Mouse (Mus musculus): ENCODE results near the gene Pctp. TPM values are rescaled to one million over a fixed set of nuclear protein-coding genes. Genes with fewer than 3 reads are reported as not detected.

Gene Pctp
- polyA plus RNA-seq, 1 experiment from 2014 or later = 6.3 TPM

GRCm38 (mm10) chr11:90029354-90029753 is 26.7 kb upstream of the Pctp start:
- WGBS = 33% methylated on average over 10 of the region's 10 CpGs
- Histone ChIP-seq H3K9me3 (ENCODE audit: control insufficient read depth, low read length) (no peaks in the 10 kb centered on the region), H3K4me2 (ENCODE audit: low read length) (peak overlapping the region; percentile 66), H3K27ac (replicated peaks in 1 of 2; ENCODE audit: control insufficient read depth in 1 of 2, insufficient read depth in 1 of 2, low read depth in 2 of 2, low read length in 2 of 2) (no peak overlapping the region), H3K36me3 (ENCODE audit: control insufficient read depth, insufficient read depth, low read length) (no peaks in the 10 kb centered on the region), H3K4me3 (ENCODE audit: control insufficient read depth in 1 of 2, insufficient read depth in 1 of 2, low read depth in 1 of 2, low read length in 2 of 2) (peak overlapping the region; percentile 10 to 36), H3K9ac (ENCODE audit: low read length) (peak overlapping the region; percentile 21; the same call in 1 of the 2 replicates), H3K4me1 (ENCODE audit: control insufficient read depth in 2 of 2, insufficient read depth in 2 of 2, low read length in 2 of 2) (peaks cover 8 to 25% of the 10 kb centered on the region in 2 experiments), H3K27me3 (ENCODE audit: control insufficient read depth, insufficient read depth, low read length) (peaks cover 20% of the 10 kb centered on the region)
- ATAC-seq (ENCODE audit: insufficient number of reproducible peaks, insufficient read depth, low FRiP score, low read depth) = no peak

DNA sequence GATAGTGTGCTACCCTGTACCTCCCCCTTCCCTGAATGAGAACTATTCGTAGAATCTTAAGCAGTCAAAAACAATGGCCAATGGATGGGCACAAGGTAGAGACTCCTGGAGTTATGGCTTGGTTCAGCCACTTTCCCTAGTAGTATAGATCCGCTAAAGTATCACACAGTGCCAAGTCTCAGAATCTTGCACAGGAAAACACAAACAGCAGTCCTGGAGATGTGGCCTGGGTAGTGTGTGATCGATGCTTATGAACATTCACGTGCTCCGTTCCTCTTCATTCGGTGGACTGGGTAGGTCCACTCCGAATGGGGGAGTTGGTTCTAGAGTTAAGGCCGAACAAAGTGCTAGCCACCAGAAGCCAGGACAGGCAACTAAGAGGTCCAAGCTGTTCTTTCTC is 26.1 kb upstream of the Pctp start:
- no peaks in the 10 kb centered on the region for H3K36me3 ChIP-seq (ENCODE audit: control insufficient read depth, insufficient read depth, low read length)
- H3K4me1 ChIP-seq (ENCODE audit: control insufficient read depth in 2 of 2, insufficient read depth in 2 of 2, low read length in 2 of 2) = peaks cover 8 to 25% of the 10 kb centered on the region in 2 experiments
- H3K4me2 ChIP-seq (ENCODE audit: low read length) = no peak overlapping the region; the same call in 1 of the 2 replicates
- peaks cover 20% of the 10 kb centered on the region for H3K27me3 ChIP-seq (ENCODE audit: control insufficient read depth, insufficient read depth, low read length)
- H3K27ac ChIP-seq (replicated peaks in 1 of 2; ENCODE audit: control insufficient read depth in 1 of 2, insufficient read depth in 1 of 2, low read depth in 2 of 2, low read length in 2 of 2) = no peak overlapping the region
- 87% methylated on average over 8 of the region's 8 CpGs for WGBS
- no peak for ATAC-seq (ENCODE audit: insufficient number of reproducible peaks, insufficient read depth, low FRiP score, low read depth)
- no peak overlapping the region for H3K9ac ChIP-seq (ENCODE audit: low read length)
- H3K4me3 ChIP-seq (ENCODE audit: control insufficient read depth in 1 of 2, insufficient read depth in 1 of 2, low read depth in 1 of 2, low read length in 2 of 2) = no peak overlapping the region
- H3K9me3 ChIP-seq (ENCODE audit: control insufficient read depth, low read length) = no peaks in the 10 kb centered on the region

DNA sequence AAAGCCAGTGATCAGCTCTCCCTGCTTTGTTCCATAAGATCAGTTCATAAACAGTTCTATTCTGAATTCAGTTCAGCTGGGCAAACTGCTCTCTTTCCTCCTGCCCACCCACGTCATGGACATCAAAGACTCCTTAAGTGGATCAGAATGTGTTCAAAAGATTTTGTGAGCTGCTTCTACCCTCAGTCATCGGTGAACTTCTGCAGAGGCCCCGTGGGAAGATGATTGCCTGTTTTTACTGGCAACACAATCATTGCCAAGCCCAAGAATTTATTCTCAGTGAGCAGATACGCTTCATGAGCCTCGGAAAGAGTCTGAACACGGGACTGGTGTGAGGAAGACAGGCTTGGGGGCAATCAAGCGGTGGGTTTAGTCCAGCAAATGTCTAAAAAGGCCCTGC is 24.5 kb upstream of the Pctp start:
- no peak for ATAC-seq (ENCODE audit: insufficient number of reproducible peaks, insufficient read depth, low FRiP score, low read depth)
- peaks cover 8 to 16% of the 10 kb centered on the region in 2 experiments for H3K4me1 ChIP-seq (ENCODE audit: control insufficient read depth in 2 of 2, insufficient read depth in 2 of 2, low read length in 2 of 2)
- H3K27me3 ChIP-seq (ENCODE audit: control insufficient read depth, insufficient read depth, low read length) = peaks cover 14% of the 10 kb centered on the region
- H3K4me3 ChIP-seq (ENCODE audit: control insufficient read depth in 1 of 2, insufficient read depth in 1 of 2, low read depth in 1 of 2, low read length in 2 of 2) = no peak overlapping the region
- H3K36me3 ChIP-seq (ENCODE audit: control insufficient read depth, insufficient read depth, low read length) = no peaks in the 10 kb centered on the region
- H3K4me2 ChIP-seq (ENCODE audit: low read length) = no peak overlapping the region
- H3K9me3 ChIP-seq (ENCODE audit: control insufficient read depth, low read length) = no peaks in the 10 kb centered on the region
- no peak overlapping the region for H3K9ac ChIP-seq (ENCODE audit: low read length)
- WGBS = 52% methylated on average over 7 of the region's 7 CpGs
- no peak overlapping the region for H3K27ac ChIP-seq (replicated peaks in 1 of 2; ENCODE audit: control insufficient read depth in 1 of 2, insufficient read depth in 1 of 2, low read depth in 2 of 2, low read length in 2 of 2)

GRCm38 (mm10) chr11:90026802-90027174 is 24.1 kb upstream of the Pctp start:
- Histone ChIP-seq H3K9me3 (ENCODE audit: control insufficient read depth, low read length) (no peaks in the 10 kb centered on the region), H3K27ac (replicated peaks in 1 of 2; ENCODE audit: control insufficient read depth in 1 of 2, insufficient read depth in 1 of 2, low read depth in 2 of 2, low read length in 2 of 2) (no peak overlapping the region), H3K4me3 (ENCODE audit: control insufficient read depth in 1 of 2, insufficient read depth in 1 of 2, low read depth in 1 of 2, low read length in 2 of 2) (no peak overlapping the region), H3K9ac (ENCODE audit: low read length) (no peak overlapping the region), H3K27me3 (ENCODE audit: control insufficient read depth, insufficient read depth, low read length) (peaks cover 10% of the 10 kb centered on the region), H3K4me2 (ENCODE audit: low read length) (no peak overlapping the region), H3K36me3 (ENCODE audit: control insufficient read depth, insufficient read depth, low read length) (no peaks in the 10 kb centered on the region), H3K4me1 (ENCODE audit: control insufficient read depth in 2 of 2, insufficient read depth in 2 of 2, low read length in 2 of 2) (peaks cover 8 to 16% of the 10 kb centered on the region in 2 experiments)
- 84% methylated on average over 5 of the region's 5 CpGs for WGBS
- ATAC-seq (ENCODE audit: insufficient number of reproducible peaks, insufficient read depth, low FRiP score, low read depth) = no peak

GRCm38 (mm10) chr11:90025891-90026801 is 23.5 kb upstream of the Pctp start:
- ATAC-seq (ENCODE audit: insufficient number of reproducible peaks, insufficient read depth, low FRiP score, low read depth) = no peak

GRCm38 (mm10) chr11:90019161-90019560 is 16.5 kb upstream of the Pctp start:
- WGBS = 16% methylated on average over 7 of the region's 7 CpGs
- no peak for ATAC-seq (ENCODE audit: insufficient number of reproducible peaks, insufficient read depth, low FRiP score, low read depth)
- H3K27me3 ChIP-seq (ENCODE audit: control insufficient read depth, insufficient read depth, low read length) = no peaks in the 10 kb centered on the region
- no peak overlapping the region for H3K4me2 ChIP-seq (ENCODE audit: low read length)
- H3K9ac ChIP-seq (ENCODE audit: low read length) = no peak overlapping the region
- no peak overlapping the region for H3K27ac ChIP-seq (replicated peaks in 1 of 2; ENCODE audit: control insufficient read depth in 1 of 2, insufficient read depth in 1 of 2, low read depth in 2 of 2, low read length in 2 of 2)
- no peaks in the 10 kb centered on the region for H3K36me3 ChIP-seq (ENCODE audit: control insufficient read depth, insufficient read depth, low read length)
- H3K4me1 ChIP-seq (ENCODE audit: control insufficient read depth in 2 of 2, insufficient read depth in 2 of 2, low read length in 2 of 2) = no peaks in the 10 kb centered on the region
- no peaks in the 10 kb centered on the region for H3K9me3 ChIP-seq (ENCODE audit: control insufficient read depth, low read length)
- H3K4me3 ChIP-seq (ENCODE audit: control insufficient read depth in 1 of 2, insufficient read depth in 1 of 2, low read depth in 1 of 2, low read length in 2 of 2) = no peak overlapping the region

More at GRCm38 (mm10) chr11:90025891-90026801, 23.5 kb upstream of the Pctp start:
- Histone ChIP-seq H3K4me3 (ENCODE audit: control insufficient read depth in 1 of 2, insufficient read depth in 1 of 2, low read depth in 1 of 2, low read length in 2 of 2) (no peak overlapping the region), H3K27me3 (ENCODE audit: control insufficient read depth, insufficient read depth, low read length) (0 out of 2 replicates have a peak, but pooled peaks cover 4% of the 10 kb centered on the region), H3K9ac (ENCODE audit: low read length) (no peak overlapping the region), H3K36me3 (ENCODE audit: control insufficient read depth, insufficient read depth, low read length) (no peaks in the 10 kb centered on the region), H3K27ac (replicated peaks in 1 of 2; ENCODE audit: control insufficient read depth in 1 of 2, insufficient read depth in 1 of 2, low read depth in 2 of 2, low read length in 2 of 2) (no peak overlapping the region), H3K9me3 (ENCODE audit: control insufficient read depth, low read length) (no peaks in the 10 kb centered on the region), H3K4me2 (ENCODE audit: low read length) (no peak overlapping the region), H3K4me1 (ENCODE audit: control insufficient read depth in 2 of 2, insufficient read depth in 2 of 2, low read length in 2 of 2) (peaks cover 8 to 13% of the 10 kb centered on the region in 2 experiments)
- WGBS = 58% methylated on average over 14 of the region's 14 CpGs

DNA sequence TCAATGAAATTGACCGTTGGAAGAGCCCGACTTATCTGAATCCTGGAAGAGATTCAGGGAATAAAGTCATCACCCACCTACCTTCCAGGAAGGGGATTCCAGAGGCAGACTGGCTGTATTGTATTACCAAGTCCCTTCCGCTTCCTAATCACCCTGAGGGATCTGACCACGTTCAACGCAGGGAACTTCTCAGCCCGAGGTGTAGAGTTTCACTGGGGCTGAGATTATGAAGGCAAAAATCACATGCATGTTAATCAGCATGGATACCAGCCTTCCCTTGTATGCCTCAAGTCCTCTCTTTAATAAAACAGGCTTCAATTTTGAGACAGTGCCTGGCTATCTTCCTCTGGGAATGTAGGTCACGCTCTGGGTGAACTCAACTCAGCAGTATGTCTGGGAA is 12.6 kb upstream of the Pctp start:
- 57% methylated on average over 7 of the region's 7 CpGs for WGBS
- Histone ChIP-seq H3K9ac (ENCODE audit: low read length) (no peak overlapping the region), H3K9me3 (ENCODE audit: control insufficient read depth, low read length) (no peaks in the 10 kb centered on the region), H3K27ac (replicated peaks in 1 of 2; ENCODE audit: control insufficient read depth in 1 of 2, insufficient read depth in 1 of 2, low read depth in 2 of 2, low read length in 2 of 2) (no peak overlapping the region), H3K4me2 (ENCODE audit: low read length) (no peak overlapping the region), H3K4me1 (ENCODE audit: control insufficient read depth in 2 of 2, insufficient read depth in 2 of 2, low read length in 2 of 2) (no peaks in the 10 kb centered on the region), H3K27me3 (ENCODE audit: control insufficient read depth, insufficient read depth, low read length) (no peaks in the 10 kb centered on the region), H3K36me3 (ENCODE audit: control insufficient read depth, insufficient read depth, low read length) (no peaks in the 10 kb centered on the region), H3K4me3 (ENCODE audit: control insufficient read depth in 1 of 2, insufficient read depth in 1 of 2, low read depth in 1 of 2, low read length in 2 of 2) (no peak overlapping the region)
- no peak for ATAC-seq (ENCODE audit: insufficient number of reproducible peaks, insufficient read depth, low FRiP score, low read depth)

Data from heart, embryonic 14.5 days (tissue).